Mouse (Mus musculus): ENCODE measurements around the gene Adora3.

- TF ChIP-seq POLR2A (IDR thresholded peaks at IDR 0.05; ENCODE audit: insufficient read depth, low read depth, low read length) (no peak), CTCF (IDR thresholded peaks at IDR 0.05) (no peak)
These were observed 5.4 kb downstream of the Adora3 start for GRCm38 (mm10) chr3:105876022-105876421.

Measured in heart, adult 2 months (tissue).